Mouse (Mus musculus) myocyte (in vitro differentiated cells): Measurements from ENCODE around the gene Ugt1a9.
"Not testable (repeated sequence)": the region's sequence is repeated elsewhere in the genome, so short reads cannot be mapped to it uniquely, and the experiment has no call there.

Experiments
- POLR2A ChIP-seq: IDR thresholded peaks from one replicate; pipeline ENCODE4 v1.6.1; 2011; ENCODE audit warnings: low read depth, mild to moderate bottlenecking, control low read depth, moderate library complexity; ENCODE audit not compliant: insufficient read length
- USF1 ChIP-seq: IDR thresholded peaks from one replicate; pipeline ENCODE4 v1.6.1; 2011; ENCODE audit warnings: low read depth, mild to moderate bottlenecking, control low read depth, moderate library complexity

- not testable (repeated sequence) for TF ChIP-seq POLR2A, USF1
Observed at GRCm38 (mm10) chr1:88223011-88223515, 152.5 kb downstream of the Ugt1a9 start.
